ENCODE assay signal across 11 mouse cellular contexts in the genomic region with DNA sequence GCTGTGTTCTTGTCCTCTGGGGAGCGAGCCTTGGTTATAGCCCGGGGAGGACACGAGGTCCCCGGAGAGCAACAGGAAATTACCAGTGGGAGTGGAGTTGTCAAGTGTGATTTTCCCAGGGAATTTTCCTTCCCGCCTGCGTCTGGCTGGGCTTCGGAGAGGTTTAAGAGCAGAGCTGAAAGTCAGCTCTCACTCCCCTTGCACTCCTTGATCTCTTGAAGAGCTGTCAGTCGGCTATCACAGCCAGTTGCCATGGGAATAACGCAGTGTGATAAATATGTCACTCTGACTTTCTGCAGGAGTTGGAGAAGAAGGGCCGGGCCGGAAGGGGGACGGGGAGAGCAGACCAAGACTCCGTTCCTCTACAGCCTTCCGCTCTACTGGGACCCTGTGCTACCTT. TPM values are rescaled to one million over a fixed set of nuclear protein-coding genes. Genes with fewer than 3 reads are reported as not detected.
DNase-seq lines count a peak whose midpoint lies in the region; ATAC-seq and TF ChIP-seq lines count a peak whose summit lies in the region.
"Had no signal": no experiment of that assay in that cellular context is flagged by ENCODE, and none has a peak within 500 bp of the region (broad histone marks: within the 10 kb centered on the region; RNA-seq: fewer than 3 reads in every experiment).

No protein-coding gene starts in this region.

- peak; percentile 42 for ATAC-seq in forebrain, postnatal 0 days
- ATAC-seq: activated CD4-positive, CD25-positive, alpha-beta regulatory T cell, adult 4 months had no signal

- no peaks in the 10 kb centered on the region for H3K4me1 ChIP-seq in forebrain, postnatal 0 days (ENCODE audit: insufficient read depth)
- H3K4me1 ChIP-seq in forebrain, embryonic 10.5 days = 0 out of 2 replicates have a peak, but pooled peaks cover 6% of the 10 kb centered on the region
- 0 out of 2 replicates have a peak, but pooled peaks cover 2% of the 10 kb centered on the region for H3K4me1 ChIP-seq in kidney, adult 2 months (ENCODE audit: control insufficient read depth, insufficient read depth, low read length)

- H3K4me3 ChIP-seq in forebrain, postnatal 0 days (ENCODE audit: low read depth, low read length) = no peak overlapping the region
- no peak overlapping the region for H3K4me3 ChIP-seq in forebrain, embryonic 10.5 days
- peak overlapping the region; percentile 6; the same call in 1 of the 2 replicates for H3K4me3 ChIP-seq in kidney, adult 2 months (ENCODE audit: insufficient read depth, low read depth, low read length)
- H3K4me3 ChIP-seq: midbrain, embryonic 12.5 days had no signal

- no peaks in the 10 kb centered on the region for H3K36me3 ChIP-seq in forebrain, postnatal 0 days (ENCODE audit: insufficient read depth)
- H3K36me3 ChIP-seq in forebrain, embryonic 10.5 days (replicated peaks) = no peaks in the 10 kb centered on the region
- H3K36me3 ChIP-seq in kidney, adult 2 months (ENCODE audit: control insufficient read depth, insufficient read depth, low read length) = no peaks in the 10 kb centered on the region
- H3K36me3 ChIP-seq: midbrain, embryonic 12.5 days had no signal

- H3K27ac ChIP-seq in forebrain, postnatal 0 days (ENCODE audit: low read depth, low read length) = no peak overlapping the region
- H3K27ac ChIP-seq in forebrain, embryonic 10.5 days = no peak overlapping the region
- 0 out of 2 replicates have a peak overlapping the region, but pooled peaks have one; percentile 46 for H3K27ac ChIP-seq in kidney, adult 2 months (ENCODE audit: insufficient read depth, low read depth, low read length)
- H3K27ac ChIP-seq: midbrain, embryonic 12.5 days had no signal

- 55% methylated on average over 14 of the region's 14 CpGs for WGBS in forebrain, postnatal 0 days
- WGBS in forebrain, embryonic 10.5 days = 76% methylated on average over 14 of the region's 14 CpGs
- 28% methylated on average over 14 of the region's 14 CpGs for WGBS in kidney, adult 2 months

- no peak overlapping the region for H3K4me2 ChIP-seq in forebrain, postnatal 0 days (ENCODE audit: low read depth)
- H3K4me2 ChIP-seq: midbrain, embryonic 12.5 days had no signal

- no peak for TF ChIP-seq CTCF in forebrain, postnatal 0 days (IDR thresholded peaks at IDR 0.05; ENCODE audit: low read depth)
- no peak for TF ChIP-seq CTCF in kidney, adult 2 months (conservative IDR thresholded peaks at IDR 0.05; ENCODE audit: insufficient read depth, insufficient read length, low read depth, low read length)

- no peak for DNase-seq in forebrain, postnatal 0 days
- no peak for DNase-seq in forebrain, embryonic 10.5 days (ENCODE audit: extremely low spot score, low spot score)
- peak; percentile 34 for DNase-seq in embryo, embryonic 10.5 days (ENCODE audit: low spot score)
- DNase-seq in kidney, adult 2 months = peak; percentile 61
- DNase-seq in lung, postnatal 14 days = peak; percentile 19
- DNase-seq in cerebellum, adult 9-10 months = no peak
- no peak for DNase-seq in retina, postnatal 1 day
- DNase-seq in layer of hippocampus, adult 11-12 months (ENCODE audit: low spot score) = no peak
- DNase-seq: cerebellum, adult 2 months had no signal

- no peaks in the 10 kb centered on the region for H3K27me3 ChIP-seq in forebrain, postnatal 0 days (ENCODE audit: insufficient read depth, low read length)
- no peaks in the 10 kb centered on the region for H3K27me3 ChIP-seq in forebrain, embryonic 10.5 days (ENCODE audit: poor library complexity, severe bottlenecking)
- no peaks in the 10 kb centered on the region for H3K27me3 ChIP-seq in kidney, adult 2 months (replicated peaks; ENCODE audit: control insufficient read depth, insufficient read depth, low read length)
- H3K27me3 ChIP-seq: midbrain, embryonic 12.5 days had no signal

- no peaks in the 10 kb centered on the region for H3K9me3 ChIP-seq in forebrain, postnatal 0 days (ENCODE audit: low read length)
- no peaks in the 10 kb centered on the region for H3K9me3 ChIP-seq in forebrain, embryonic 10.5 days
- H3K9me3 ChIP-seq: midbrain, embryonic 12.5 days had no signal

- TF ChIP-seq POLR2A in kidney, adult 2 months (IDR thresholded peaks at IDR 0.05; ENCODE audit: low read depth, low read length) = no peak

- H3K9ac ChIP-seq in forebrain, postnatal 0 days = no peak overlapping the region
- H3K9ac ChIP-seq: midbrain, embryonic 12.5 days had no signal

RNA-seq across cellular contexts. Expression of gene 3110009E18Rik, which starts 55.3 kb away (rescaled TPM):
- 2.3 and 4.6 TPM in 2 replicates for total RNA-seq in forebrain, postnatal 0 days (2014; rRNA removed)
- polyA plus RNA-seq in forebrain, postnatal 0 days (2015; fragmentation: Nextera tagmentation; extraction: Ambion mirVana) = 16.7 and 24.2 TPM in 2 replicates
- polyA plus RNA-seq in forebrain, embryonic 10.5 days (2016; fragmentation: Nextera tagmentation; extraction: Ambion mirVana) = 21.6 and 22.7 TPM in 2 replicates
- polyA plus RNA-seq in kidney, adult 2 months (2012; rRNA removed) = 4.3 and 5.1 TPM in 2 replicates

RNA-seq across cellular contexts. Expression of gene Dbi, which starts 55.4 kb away (rescaled TPM):
- total RNA-seq in forebrain, postnatal 0 days (2014; rRNA removed) = 533 and 625 TPM in 2 replicates
- polyA plus RNA-seq in forebrain, postnatal 0 days (2015; fragmentation: Nextera tagmentation; extraction: Ambion mirVana) = 1,729 and 1,732 TPM in 2 replicates
- polyA plus RNA-seq in forebrain, embryonic 10.5 days (2016; fragmentation: Nextera tagmentation; extraction: Ambion mirVana) = 797 and 870 TPM in 2 replicates
- 1,108 and 1,337 TPM in 2 replicates for polyA plus RNA-seq in kidney, adult 2 months (2012; rRNA removed)

Comparison
In these comparisons a context has a peak if more than half of its experiments do, and no peak if none do; other contexts are left out.
1. DNase-seq: peak in embryo, embryonic 10.5 days (single experiment), kidney, adult 2 months (single experiment) and lung, postnatal 14 days (single experiment); none in forebrain, postnatal 0 days (single experiment), forebrain, embryonic 10.5 days (single experiment), cerebellum, adult 9-10 months (single experiment), retina, postnatal 1 day (single experiment) and layer of hippocampus, adult 11-12 months (single experiment).